Mouse (Mus musculus) testis, adult 2 months (tissue): ENCODE measurements around the gene Pfkfb3.

ENCODE experiments used
- CTCF ChIP-seq: fragments of 200-500 bp; IDR thresholded peaks from 2 replicates; pipeline ENCODE4 v1.5.1; 2012; ENCODE audit warnings: low read depth, mild to moderate bottlenecking, inconsistent platforms, low read length, moderate library complexity; ENCODE audit not compliant: control insufficient read depth, insufficient read depth, insufficient replicate concordance
- POLR2A ChIP-seq: fragments of 200-500 bp; IDR thresholded peaks from 2 replicates; pipeline ENCODE4 v1.6.1; 2012; ENCODE audit warnings: low read depth, mild to moderate bottlenecking, inconsistent platforms, low read length, moderate library complexity; ENCODE audit not compliant: control insufficient read depth

DNA sequence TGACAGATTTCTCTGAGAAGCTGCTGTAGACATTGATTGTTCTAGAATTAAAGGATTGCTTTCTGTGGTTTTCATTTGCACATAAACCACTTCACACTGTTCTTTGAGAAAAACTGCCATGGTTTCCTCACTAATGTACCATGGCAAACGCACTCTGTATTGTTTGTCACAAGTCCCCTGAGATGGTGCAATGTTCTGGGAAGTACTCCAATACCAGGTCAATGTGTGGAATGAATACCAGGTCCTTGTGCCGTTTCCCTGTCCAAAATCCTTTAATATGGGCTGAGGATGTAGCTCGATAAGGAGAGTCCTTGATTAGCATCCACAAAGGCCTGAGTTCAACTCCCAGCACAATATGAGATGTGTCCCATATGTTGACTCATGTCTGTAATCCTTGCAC, 105.2 kb downstream of the Pfkfb3 start:
- TF ChIP-seq CTCF (no peak), POLR2A (no peak)
